ENCODE assay signal across 20 mouse cellular contexts in the genomic region with DNA sequence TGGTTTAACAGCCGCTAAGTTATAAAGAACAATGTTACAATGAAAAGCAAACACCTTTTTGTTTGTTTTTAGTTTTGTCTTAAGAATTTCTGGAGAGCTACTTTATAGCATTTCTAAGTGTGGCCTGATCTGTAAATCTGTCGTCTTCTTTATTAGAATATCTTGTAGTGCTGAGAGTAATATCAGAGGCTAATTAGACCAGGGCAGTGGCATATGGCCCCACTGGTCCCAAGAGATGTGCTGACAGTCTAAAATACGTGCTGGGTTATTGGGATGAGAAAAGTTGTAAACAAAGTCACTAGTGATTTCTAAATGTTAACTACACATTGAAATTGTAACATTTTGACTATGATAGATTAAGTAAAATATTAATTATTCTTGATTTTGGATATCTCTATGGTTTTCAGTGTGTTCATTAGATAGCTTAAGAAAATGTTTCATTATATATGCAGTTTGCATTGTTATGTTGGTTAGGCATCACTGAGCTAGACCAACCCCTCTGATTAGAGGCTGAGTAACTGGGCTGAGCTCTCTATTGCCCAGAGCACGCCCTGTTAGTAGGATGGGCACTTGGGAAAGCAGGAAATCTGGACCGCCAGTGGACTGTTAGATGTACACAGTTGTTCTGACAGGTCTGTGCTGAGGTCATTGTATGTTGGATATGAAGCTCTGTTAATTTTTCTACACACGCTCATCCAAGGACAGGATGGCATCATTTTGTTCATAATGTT. TPM values are rescaled to one million over a fixed set of nuclear protein-coding genes. Genes with fewer than 3 reads are reported as not detected.
DNase-seq lines count a peak whose midpoint lies in the region; ATAC-seq lines count a peak whose summit lies in the region.
"Had no signal": no experiment of that assay in that cellular context is flagged by ENCODE, and none has a peak within 500 bp of the region (broad histone marks: within the 10 kb centered on the region; RNA-seq: fewer than 3 reads in every experiment).

No protein-coding gene starts in this region.

- H3K36me3 ChIP-seq in forebrain, embryonic 13.5 days (ENCODE audit: poor library complexity, severe bottlenecking), result 0 out of 2 replicates have a peak, but pooled peaks cover 11% of the 10 kb centered on the region
- H3K36me3 ChIP-seq in hindbrain, embryonic 11.5 days (ENCODE audit: control insufficient read depth, insufficient read depth, low read length), result no peaks in the 10 kb centered on the region
- peaks cover 6% of the 10 kb centered on the region; the same call in 1 of the 2 replicates for H3K36me3 ChIP-seq in midbrain, embryonic 13.5 days
- H3K36me3 ChIP-seq: embryonic facial prominence, embryonic 13.5 days; heart, embryonic 10.5 days had no signal

- intact Hi-C loops in left cerebral cortex, postnatal 4 days (cut with DNase I), result no loop called here

- no peaks in the 10 kb centered on the region for H3K9me3 ChIP-seq in forebrain, embryonic 13.5 days (replicated peaks)
- H3K9me3 ChIP-seq in hindbrain, embryonic 11.5 days (ENCODE audit: control insufficient read depth, low read length), result no peaks in the 10 kb centered on the region
- no peaks in the 10 kb centered on the region for H3K9me3 ChIP-seq in midbrain, embryonic 13.5 days
- H3K9me3 ChIP-seq: embryonic facial prominence, embryonic 13.5 days; heart, embryonic 10.5 days had no signal

- H3K27ac ChIP-seq in forebrain, embryonic 13.5 days, result peak overlapping the region; percentile 6
- H3K27ac ChIP-seq in hindbrain, embryonic 11.5 days (ENCODE audit: low read depth, low read length), result peak overlapping the region; percentile 80
- H3K27ac ChIP-seq in midbrain, embryonic 13.5 days, result peak overlapping the region; percentile 84
- H3K27ac ChIP-seq: embryonic facial prominence, embryonic 13.5 days; heart, embryonic 10.5 days had no signal

- H3K27me3 ChIP-seq in forebrain, embryonic 13.5 days, result no peaks in the 10 kb centered on the region
- no peaks in the 10 kb centered on the region for H3K27me3 ChIP-seq in hindbrain, embryonic 11.5 days (ENCODE audit: control insufficient read depth, insufficient read depth, low read length)
- no peaks in the 10 kb centered on the region for H3K27me3 ChIP-seq in midbrain, embryonic 13.5 days
- H3K27me3 ChIP-seq: embryonic facial prominence, embryonic 13.5 days; Patski had no signal

- H3K9ac ChIP-seq in forebrain, embryonic 13.5 days, result no peak overlapping the region
- H3K9ac ChIP-seq in hindbrain, embryonic 11.5 days (ENCODE audit: low read depth, low read length), result peak overlapping the region; percentile 3; the same call in 1 of the 2 replicates
- H3K9ac ChIP-seq in midbrain, embryonic 13.5 days (replicated peaks), result no peak overlapping the region
- H3K9ac ChIP-seq: embryonic facial prominence, embryonic 13.5 days had no signal

- H3K4me1 ChIP-seq in forebrain, embryonic 13.5 days, result peaks cover 44% of the 10 kb centered on the region
- H3K4me1 ChIP-seq in hindbrain, embryonic 11.5 days (replicated peaks; ENCODE audit: control insufficient read depth, insufficient read depth, low read length), result peaks cover 4% of the 10 kb centered on the region; the same call in 1 of the 2 replicates
- H3K4me1 ChIP-seq in midbrain, embryonic 13.5 days (replicated peaks), result peaks cover 52% of the 10 kb centered on the region
- H3K4me1 ChIP-seq: embryonic facial prominence, embryonic 13.5 days had no signal

- H3K4me2 ChIP-seq in forebrain, embryonic 13.5 days, result no peak overlapping the region
- no peak overlapping the region for H3K4me2 ChIP-seq in hindbrain, embryonic 11.5 days (replicated peaks; ENCODE audit: low read depth, low read length)
- H3K4me2 ChIP-seq in midbrain, embryonic 13.5 days (replicated peaks), result no peak overlapping the region; the same call in 1 of the 2 replicates
- H3K4me2 ChIP-seq: embryonic facial prominence, embryonic 13.5 days; liver, embryonic 11.5 days had no signal

- no peak for ATAC-seq in forebrain, embryonic 13.5 days
- ATAC-seq in hindbrain, embryonic 11.5 days (ENCODE audit: low FRiP score), result peak; percentile 63; the same call in 1 of the 2 replicates
- ATAC-seq in midbrain, embryonic 13.5 days, result peak; percentile 69
- ATAC-seq: inflammation-experienced regulatory T-cells, adult 6 months; Patski had no signal

- no peak overlapping the region for H3K4me3 ChIP-seq in forebrain, embryonic 13.5 days
- H3K4me3 ChIP-seq in hindbrain, embryonic 11.5 days (ENCODE audit: low read depth, low read length), result no peak overlapping the region
- H3K4me3 ChIP-seq in midbrain, embryonic 13.5 days (replicated peaks), result no peak overlapping the region
- H3K4me3 ChIP-seq: embryonic facial prominence, embryonic 13.5 days; heart, embryonic 10.5 days had no signal

- WGBS in forebrain, embryonic 13.5 days, result 73% methylated on average over 6 of the region's 6 CpGs
- WGBS in hindbrain, embryonic 11.5 days, result 59% methylated on average over 6 of the region's 6 CpGs
- 51% methylated on average over 6 of the region's 6 CpGs for WGBS in midbrain, embryonic 13.5 days

- peak; percentile 25 for DNase-seq in left cerebral cortex, postnatal 4 days
- no peak for DNase-seq in left cerebral cortex, adult 18-20 months (ENCODE audit: low spot score in 2 of 2)
- peak; percentile 30 for DNase-seq in hindbrain, embryonic 11.5 days (ENCODE audit: low spot score)
- no peak for DNase-seq in gastrocnemius, adult 18-20 months (ENCODE audit: low spot score)
- DNase-seq in frontal cortex, adult 2 months (ENCODE audit: extremely low spot score in 1 of 2, low spot score in 1 of 2), result no peak
- DNase-seq in kidney, postnatal 14 days, result no peak
- DNase-seq: adrenal gland, adult 8-10 months; cerebellum, adult 8-10 months; kidney, adult 9 months; layer of hippocampus, adult 9-11 months; lung, adult 18-20 months; lung, postnatal 36 days; right cerebral cortex, postnatal 25 days had no signal

RNA-seq across cellular contexts. Expression of a gene that starts 9.9 kb away (rescaled TPM):
- total RNA-seq in left cerebral cortex, postnatal 4 days (2021), result 100 to 1,000 TPM; 282 to 293 TPM
- total RNA-seq in left cerebral cortex, adult 18-20 months (2021), result 10 to 100 TPM; 49.9 to 57.4 TPM
- polyA plus RNA-seq in forebrain, embryonic 13.5 days (2015; fragmentation: Nextera tagmentation; extraction: Ambion mirVana), result 68.9 and 77.4 TPM in 2 replicates
- 47.5 and 58.5 TPM in 2 replicates for polyA plus RNA-seq in hindbrain, embryonic 11.5 days (2014; fragmentation: Nextera tagmentation; extraction: Ambion mirVana)
- polyA plus RNA-seq in midbrain, embryonic 13.5 days (2015; fragmentation: Nextera tagmentation; extraction: Ambion mirVana), result 68.9 and 75.2 TPM in 2 replicates
- 1 to 10 TPM; 2.8 TPM for total RNA-seq in gastrocnemius, adult 18-20 months (2021)
- polyA plus RNA-seq in frontal cortex, adult 2 months (2012; rRNA removed), result 33.1 and 38.0 TPM in 2 replicates

Comparison
In these comparisons a context has a peak if more than half of its experiments do, and no peak if none do; other contexts are left out.
1. DNase-seq: peak in left cerebral cortex, postnatal 4 days (single experiment) and hindbrain, embryonic 11.5 days (single experiment); none in left cerebral cortex, adult 18-20 months (0 of 2), gastrocnemius, adult 18-20 months (single experiment), frontal cortex, adult 2 months (0 of 2) and kidney, postnatal 14 days (single experiment).
2. H3K27ac ChIP-seq: peak in every context shown above with its lines; median percentile 84 in midbrain, embryonic 13.5 days; 80 in hindbrain, embryonic 11.5 days; 6 in forebrain, embryonic 13.5 days.